Mouse (Mus musculus) neural tube, embryonic 15.5 days (tissue): ENCODE results near the gene Glra4. TPM values are rescaled to one million over a fixed set of nuclear protein-coding genes. Genes with fewer than 3 reads are reported as not detected.
A peak's percentile ranks its signal among the peaks of the same experiment; 100 is the strongest.
"Not testable (repeated sequence)": the region's sequence is repeated elsewhere in the genome, so short reads cannot be mapped to it uniquely, and the experiment has no call there.

ENCODE experiments used
- ATAC-seq: fragments of 200-750 bp; cut with Nextera tagmentation; 2 replicates; pipeline ENCODE4 v1.8.0; 2017; ENCODE audit warnings: mild to moderate bottlenecking, moderate TSS enrichment, moderate library complexity; ENCODE audit not compliant: low FRiP score
- H3K27ac ChIP-seq: fragments of 300-500 bp; sonication (generic); replicated peaks from 2 replicates; pipeline ENCODE4 v1.5.1; 2015; ENCODE audit warnings: mild to moderate bottlenecking, inconsistent platforms
- H3K27me3 ChIP-seq: fragments of 300-500 bp; sonication (generic); replicated peaks from 2 replicates; pipeline ENCODE4 v1.6.1; 2015; ENCODE audit warnings: inconsistent platforms
- H3K36me3 ChIP-seq: fragments of 300-500 bp; sonication (generic); 2 replicates; pipeline ENCODE4 v1.6.1; 2015; ENCODE audit warnings: inconsistent platforms
- H3K4me1 ChIP-seq: fragments of 300-500 bp; sonication (generic); 2 replicates; pipeline ENCODE4 v1.6.1; 2015; ENCODE audit warnings: inconsistent platforms
- H3K4me2 ChIP-seq: fragments of 300-500 bp; sonication (generic); 2 replicates; pipeline ENCODE4 v1.6.1; 2015; ENCODE audit warnings: inconsistent platforms, mild to moderate bottlenecking, moderate library complexity
- H3K4me3 ChIP-seq: fragments of 300-500 bp; sonication (generic); replicated peaks from 2 replicates; pipeline ENCODE4 v1.5.1; 2015; ENCODE audit warnings: mild to moderate bottlenecking, inconsistent platforms
- H3K9ac ChIP-seq: fragments of 300-500 bp; sonication (generic); replicated peaks from 2 replicates; pipeline ENCODE4 v1.6.1; 2015; ENCODE audit warnings: mild to moderate bottlenecking, inconsistent platforms
- H3K9me3 ChIP-seq: fragments of 300-500 bp; sonication (generic); replicated peaks from 2 replicates; pipeline ENCODE4 v1.6.1; 2016; ENCODE audit warnings: inconsistent platforms
- WGBS: fragments of 180-500 bp; shearing (Covaris S2); methylation state at CpG from one replicate; pipeline ENCODE4 v1.1.7; 2015; ENCODE audit warnings: mixed read lengths; 5-methylcytosine and 5-hydroxymethylcytosine counted together
- polyA plus RNA-seq: library from polyadenylated mRNA; unstranded; fragments of >200 nt; fragmentation: Nextera tagmentation; extraction: Ambion mirVana; gene quantifications from 2 replicates; pipeline ENCODE4 v1.2.1, GENCODE M21; 2015

The Glra4 gene
- polyA plus RNA-seq, 1 experiment from 2014 or later: not detected

DNA sequence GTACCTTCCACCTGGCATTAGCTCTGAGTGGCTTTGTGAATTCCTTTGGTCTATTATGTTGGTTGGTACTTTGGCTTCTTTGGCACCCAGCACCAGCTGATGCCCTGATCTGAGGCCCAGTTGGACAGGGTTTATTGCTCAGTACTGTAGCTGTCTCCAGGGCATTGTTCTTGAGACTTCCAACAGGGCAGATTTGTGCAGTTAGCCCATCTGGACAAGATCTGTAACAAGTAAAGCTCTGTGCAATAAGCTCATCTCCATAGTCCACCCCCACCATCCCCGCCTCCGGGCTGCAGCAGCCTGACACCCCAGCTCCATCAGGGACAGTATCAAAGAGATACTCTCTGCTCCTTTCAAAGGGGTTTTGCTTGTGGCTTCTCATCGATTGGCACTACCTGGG, 24.5 kb downstream of the Glra4 start:
- Histone ChIP-seq H3K9me3 (no peaks in the 10 kb centered on the region), H3K4me2 (no peak overlapping the region), H3K4me1 (no peaks in the 10 kb centered on the region), H3K9ac (no peak overlapping the region), H3K4me3 (no peak overlapping the region), H3K36me3 (no peaks in the 10 kb centered on the region), H3K27ac (no peak overlapping the region), H3K27me3 (no peaks in the 10 kb centered on the region)
- ATAC-seq: no peak
- WGBS: 81% methylated on average over 3 of the region's 3 CpGs

DNA sequence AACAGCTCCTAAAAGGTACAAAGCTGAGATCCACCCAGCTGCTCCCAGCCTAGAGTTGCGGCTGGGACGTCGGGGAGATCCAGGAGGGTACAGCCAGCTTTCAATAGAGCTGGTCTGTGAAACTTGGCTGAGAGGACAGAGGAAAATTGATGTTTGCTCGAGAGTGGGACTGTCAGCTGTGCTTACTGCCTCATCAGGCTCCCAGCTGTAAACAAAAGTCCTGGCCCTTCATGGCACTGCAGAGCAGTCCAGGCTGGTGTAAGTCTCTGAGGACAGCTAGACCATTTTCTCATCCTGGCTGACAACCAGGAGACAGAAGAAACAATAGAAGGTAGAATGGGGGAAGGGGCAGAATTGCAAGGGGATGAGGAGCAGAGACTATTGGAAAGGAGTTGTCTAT, 30.6 kb downstream of the Glra4 start:
- H3K4me1 ChIP-seq: no peaks in the 10 kb centered on the region
- ATAC-seq: no peak
- H3K4me3 ChIP-seq: no peak overlapping the region
- no peak overlapping the region for H3K4me2 ChIP-seq
- H3K27ac ChIP-seq: no peak overlapping the region
- H3K9ac ChIP-seq: no peak overlapping the region
- H3K9me3 ChIP-seq: no peaks in the 10 kb centered on the region
- 69% methylated on average over 4 of the region's 4 CpGs for WGBS
- no peaks in the 10 kb centered on the region for H3K36me3 ChIP-seq
- H3K27me3 ChIP-seq: no peaks in the 10 kb centered on the region

DNA sequence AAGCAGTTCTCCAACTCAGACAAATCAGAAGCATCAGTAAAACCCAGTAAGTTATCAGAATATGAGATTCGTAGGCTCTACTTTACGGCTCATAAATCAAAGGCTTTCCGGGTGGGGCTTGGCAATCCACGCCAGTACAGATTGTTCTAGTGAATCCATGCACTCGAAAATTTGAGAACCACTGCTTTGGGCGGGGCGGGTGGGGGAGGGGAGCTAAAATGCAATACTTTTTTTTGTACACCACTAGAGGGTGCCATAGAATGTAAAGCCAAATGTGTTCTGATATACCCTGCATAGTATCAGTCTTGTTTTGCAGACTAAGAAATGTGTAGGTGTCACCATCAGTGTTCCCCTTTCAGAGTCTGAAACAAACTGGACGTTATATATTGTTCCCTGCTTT, 35.3 kb downstream of the Glra4 start:
- WGBS: 82% methylated on average over 8 of the region's 8 CpGs

DNA sequence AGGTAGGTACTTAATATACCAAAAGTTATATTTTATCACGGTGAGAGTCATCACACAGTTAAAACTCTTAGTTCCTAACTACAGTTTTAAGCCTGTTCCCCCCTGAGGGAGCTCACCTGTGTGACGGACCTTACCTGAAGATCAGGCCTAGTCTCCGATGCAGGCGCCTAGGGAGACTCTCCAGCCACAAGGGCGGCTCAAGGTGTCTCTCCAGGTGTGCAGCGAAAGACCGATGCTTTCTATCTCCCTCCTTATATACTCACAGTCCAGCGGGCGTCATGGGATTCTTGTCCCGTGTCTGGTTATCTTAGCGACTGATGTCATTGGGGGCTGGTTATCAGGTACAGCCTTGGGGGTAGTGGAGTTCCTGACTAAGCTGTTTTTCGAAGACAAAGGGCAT, 36.5 kb downstream of the Glra4 start, which contains the start of gene Morf4l2:
Morf4l2 (minus strand) TSS at position 232 of the 400 bp plus-strand sequence.
- no peak for ATAC-seq
- peak within 1 kb of the TSS; percentile 94 for H3K27ac ChIP-seq
- WGBS: 94% methylated on average over 12 of the region's 12 CpGs
- H3K27me3 ChIP-seq: no peaks in the 10 kb centered on the region
- peak within 1 kb of the TSS; percentile 53 for H3K4me3 ChIP-seq
- H3K9ac ChIP-seq: peak within 1 kb of the TSS; percentile 46
- peak within 1 kb of the TSS; percentile 58 for H3K4me2 ChIP-seq
- peaks cover 3% of the 10 kb centered on the region for H3K4me1 ChIP-seq
- H3K9me3 ChIP-seq: no peaks in the 10 kb centered on the region
- H3K36me3 ChIP-seq: no peaks in the 10 kb centered on the region

More for the DNA sequence above, 35.3 kb downstream of the Glra4 start:
- no peak overlapping the region for H3K4me3 ChIP-seq
- no peak for ATAC-seq
- no peak overlapping the region for H3K27ac ChIP-seq
- H3K4me2 ChIP-seq: no peak overlapping the region
- no peaks in the 10 kb centered on the region for H3K27me3 ChIP-seq
- H3K4me1 ChIP-seq: no peaks in the 10 kb centered on the region
- no peaks in the 10 kb centered on the region for H3K9me3 ChIP-seq
- no peaks in the 10 kb centered on the region for H3K36me3 ChIP-seq
- no peak overlapping the region for H3K9ac ChIP-seq

DNA sequence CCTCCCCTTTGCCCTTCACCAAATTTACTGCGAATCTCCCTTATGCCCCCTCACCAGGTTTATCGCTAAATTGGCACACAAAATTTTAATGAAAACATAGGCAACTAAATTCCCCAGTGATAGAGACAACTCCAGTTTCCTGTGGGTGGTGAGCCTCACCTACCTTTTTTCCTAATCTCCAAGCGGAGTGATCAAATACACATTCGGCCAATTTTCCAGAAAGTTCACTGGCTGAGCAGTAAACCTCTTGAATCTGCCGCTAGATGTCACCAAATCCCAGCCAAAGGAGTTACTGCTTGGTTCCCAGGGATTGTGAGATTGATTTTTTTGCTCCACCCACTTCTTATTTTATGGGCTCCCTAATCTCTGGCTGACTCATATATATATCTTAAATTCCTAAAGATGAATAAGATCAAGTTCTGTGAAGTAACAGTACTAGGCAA, 37.3 kb downstream of the Glra4 start:
- H3K36me3 ChIP-seq: no peaks in the 10 kb centered on the region
- 26% methylated on average over 5 of the region's 5 CpGs for WGBS
- H3K9me3 ChIP-seq: no peaks in the 10 kb centered on the region

DNA sequence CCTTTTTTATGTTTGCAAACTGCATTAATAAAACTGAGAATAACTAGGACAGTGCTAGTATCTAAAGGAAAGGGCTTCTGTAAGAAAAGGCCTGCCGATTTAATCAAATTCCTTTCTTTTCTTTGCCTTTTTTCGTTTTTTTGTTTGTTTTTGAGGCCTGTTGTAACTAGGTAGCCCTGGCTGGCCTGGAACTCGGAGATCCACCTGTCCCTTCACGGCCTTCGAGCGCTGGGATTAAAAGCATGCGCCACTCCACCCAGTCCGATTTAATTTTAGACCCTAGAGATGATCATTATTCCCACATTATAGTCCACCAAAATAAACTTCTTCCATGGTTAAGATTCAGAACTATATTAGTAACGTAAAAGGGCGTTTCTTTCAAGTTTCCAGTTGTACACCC, 37.7 kb downstream of the Glra4 start:
- peaks cover 3% of the 10 kb centered on the region for H3K4me1 ChIP-seq
- no peaks in the 10 kb centered on the region for H3K9me3 ChIP-seq
- H3K36me3 ChIP-seq: no peaks in the 10 kb centered on the region
- H3K27ac ChIP-seq: peak overlapping the region; percentile 94
- ATAC-seq: no peak
- WGBS: 19% methylated on average over 10 of the region's 10 CpGs
- H3K9ac ChIP-seq: peak overlapping the region; percentile 46
- H3K4me2 ChIP-seq: peak overlapping the region; percentile 58
- no peaks in the 10 kb centered on the region for H3K27me3 ChIP-seq
- peak overlapping the region; percentile 53 for H3K4me3 ChIP-seq

More for the DNA sequence above, 37.3 kb downstream of the Glra4 start:
- Histone ChIP-seq H3K4me1 (peaks cover 3% of the 10 kb centered on the region), H3K4me2 (peak overlapping the region; percentile 58), H3K4me3 (peak overlapping the region; percentile 53), H3K27ac (peak overlapping the region; percentile 94), H3K27me3 (no peaks in the 10 kb centered on the region), H3K9ac (peak overlapping the region; percentile 46)
- no peak for ATAC-seq

DNA sequence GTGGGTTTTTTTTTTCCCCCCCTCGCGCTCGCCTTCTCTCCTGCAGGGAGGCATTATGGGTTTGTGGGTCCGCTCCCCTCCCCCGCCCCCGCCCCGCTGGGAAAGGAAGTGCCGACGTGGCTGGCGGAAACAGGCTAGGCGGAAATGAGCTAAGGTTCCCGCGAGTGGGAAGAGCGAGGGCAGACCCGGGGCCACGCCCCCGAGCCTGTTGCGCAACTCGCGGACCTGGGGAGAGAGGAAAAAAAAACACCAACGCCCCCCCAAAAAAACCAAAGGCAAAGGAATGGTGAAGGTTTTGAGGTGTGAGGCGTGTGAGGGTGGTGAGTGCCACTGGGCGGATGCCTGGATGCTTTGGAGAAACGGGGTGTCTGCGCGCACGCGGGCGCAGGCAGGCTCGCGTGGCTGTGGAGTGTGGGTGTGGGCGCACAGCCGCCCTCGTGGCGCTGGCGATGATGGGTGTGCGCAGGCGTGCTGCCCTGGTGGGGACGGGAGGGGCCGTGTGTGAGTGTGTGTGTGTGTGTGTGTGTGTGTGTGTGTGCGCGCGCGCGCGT, 38.2 kb downstream of the Glra4 start:
- Histone ChIP-seq H3K36me3 (no peaks in the 10 kb centered on the region), H3K27ac (peak overlapping the region; percentile 94), H3K9me3 (no peaks in the 10 kb centered on the region), H3K4me2 (peak overlapping the region; percentile 58), H3K4me1 (peaks cover 3% of the 10 kb centered on the region), H3K9ac (peak overlapping the region; percentile 46), H3K27me3 (no peaks in the 10 kb centered on the region), H3K4me3 (peak overlapping the region; percentile 53)
- WGBS: 20% methylated on average over 46 of the region's 46 CpGs
- ATAC-seq: peak; percentile 89

DNA sequence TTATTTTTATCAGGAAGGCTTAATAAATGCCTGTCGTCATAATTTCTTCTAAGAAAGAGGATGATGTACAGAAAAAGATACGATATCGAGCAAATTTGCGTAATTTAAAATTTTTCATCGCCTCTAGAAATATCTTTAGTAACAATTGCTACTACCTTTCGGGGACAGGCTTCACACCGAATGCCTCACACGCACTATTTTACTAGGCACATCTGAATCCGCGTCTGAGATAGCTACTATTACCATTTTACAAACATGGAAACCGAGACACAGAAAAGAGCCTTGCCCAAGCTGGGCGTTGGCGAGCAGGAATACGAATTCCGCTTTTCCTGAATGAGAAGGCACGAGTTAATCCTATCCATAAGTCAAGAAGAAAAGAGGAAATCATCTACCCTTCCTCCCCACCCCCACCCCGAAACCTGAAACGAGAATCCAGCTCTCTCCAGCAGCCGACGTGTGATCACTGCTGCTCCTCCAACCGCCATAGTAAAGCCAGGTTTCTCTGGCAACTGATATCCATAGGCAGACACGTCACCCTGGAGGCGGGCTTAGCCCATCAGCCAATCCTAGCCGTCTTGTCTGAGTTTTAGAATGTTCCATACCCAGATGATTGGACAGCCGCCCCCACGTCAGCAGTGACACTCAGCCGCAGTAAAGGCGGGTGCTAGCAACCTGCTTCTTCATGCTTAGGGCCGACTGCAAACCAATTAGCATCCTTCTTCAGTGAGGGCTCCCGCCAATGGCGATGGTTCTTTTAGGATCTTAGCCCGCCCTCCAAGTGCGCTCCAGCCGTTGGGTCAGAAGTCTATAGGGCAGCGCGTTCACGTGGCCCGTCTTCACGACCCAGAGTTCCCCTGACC, 38.9 kb downstream of the Glra4 start:
- H3K36me3 ChIP-seq: no peaks in the 10 kb centered on the region
- 21% methylated on average over 39 of the region's 39 CpGs for WGBS

DNA sequence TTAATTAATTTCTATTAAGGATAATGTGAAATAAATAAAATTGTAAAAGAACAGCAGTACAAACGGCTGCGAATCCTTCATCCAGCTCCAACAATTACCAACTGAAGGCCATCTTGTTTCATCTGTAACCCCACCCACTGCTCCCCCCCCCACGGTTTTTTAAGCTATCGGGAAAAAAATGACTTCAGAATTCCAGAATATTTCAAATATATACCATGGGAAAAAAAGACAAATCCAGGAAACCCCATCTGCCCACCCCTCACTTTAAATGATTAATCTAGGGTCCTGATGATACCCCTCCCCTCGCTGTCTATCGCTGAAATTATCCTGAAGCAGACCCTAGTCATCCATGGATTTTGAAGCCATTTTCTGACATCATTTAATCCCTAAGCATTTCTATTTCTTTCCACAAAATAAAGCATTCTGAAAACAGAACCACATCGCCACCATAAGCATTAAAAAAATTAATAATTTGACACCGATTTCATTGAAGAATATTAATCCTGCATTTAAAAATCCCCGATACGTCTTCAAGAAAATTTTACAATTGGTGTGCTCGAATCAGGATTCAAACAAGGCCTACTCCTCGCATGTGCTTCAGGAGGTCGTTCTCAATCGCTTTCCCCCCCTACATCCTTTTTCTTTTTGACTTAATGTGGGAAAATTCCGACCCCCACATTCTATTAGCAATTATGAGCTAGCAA, 39.7 kb downstream of the Glra4 start:
- no peak for ATAC-seq
- Histone ChIP-seq H3K4me3 (peak overlapping the region; percentile 53), H3K4me1 (peaks cover 3% of the 10 kb centered on the region), H3K27ac (peak overlapping the region; percentile 84), H3K36me3 (no peaks in the 10 kb centered on the region), H3K4me2 (peak overlapping the region; percentile 56), H3K27me3 (no peaks in the 10 kb centered on the region), H3K9ac (peak overlapping the region; percentile 57), H3K9me3 (no peaks in the 10 kb centered on the region)
- WGBS: 24% methylated on average over 15 of the region's 15 CpGs

More for the DNA sequence above, 38.9 kb downstream of the Glra4 start:
- no peaks in the 10 kb centered on the region for H3K27me3 ChIP-seq
- H3K4me3 ChIP-seq: peak overlapping the region; percentile 53
- H3K9me3 ChIP-seq: no peaks in the 10 kb centered on the region
- peak overlapping the region; percentile 58 for H3K4me2 ChIP-seq
- ATAC-seq: peak; percentile 96
- peak overlapping the region; percentile 57 for H3K9ac ChIP-seq
- peaks cover 3% of the 10 kb centered on the region for H3K4me1 ChIP-seq
- peak overlapping the region; percentile 94 for H3K27ac ChIP-seq

DNA sequence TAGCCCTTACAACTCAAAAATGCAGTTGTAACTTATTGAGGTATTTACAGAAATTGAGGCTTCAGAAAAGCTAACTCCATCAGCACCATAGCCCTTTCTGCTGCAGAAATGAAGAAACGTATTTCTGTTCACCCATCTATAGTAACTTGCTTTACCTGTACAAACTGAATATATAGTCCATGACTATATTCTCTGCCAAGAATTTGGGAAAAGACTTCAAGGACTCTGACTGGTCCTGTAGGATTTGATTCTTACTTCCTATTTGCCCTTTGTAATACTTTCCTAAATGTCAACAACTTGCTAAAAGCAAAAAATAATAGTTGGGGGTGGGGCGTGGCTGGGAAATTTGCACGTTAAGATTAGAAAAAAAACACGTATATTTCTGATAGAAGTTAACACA, 47.9 kb downstream of the Glra4 start:
- no peak for ATAC-seq
- Histone ChIP-seq H3K4me3 (no peak overlapping the region), H3K9me3 (no peaks in the 10 kb centered on the region), H3K4me1 (no peaks in the 10 kb centered on the region), H3K36me3 (no peaks in the 10 kb centered on the region), H3K9ac (no peak overlapping the region), H3K27me3 (no peaks in the 10 kb centered on the region), H3K4me2 (no peak overlapping the region), H3K27ac (no peak overlapping the region)
- WGBS: 87% methylated on average over 4 of the region's 4 CpGs

DNA sequence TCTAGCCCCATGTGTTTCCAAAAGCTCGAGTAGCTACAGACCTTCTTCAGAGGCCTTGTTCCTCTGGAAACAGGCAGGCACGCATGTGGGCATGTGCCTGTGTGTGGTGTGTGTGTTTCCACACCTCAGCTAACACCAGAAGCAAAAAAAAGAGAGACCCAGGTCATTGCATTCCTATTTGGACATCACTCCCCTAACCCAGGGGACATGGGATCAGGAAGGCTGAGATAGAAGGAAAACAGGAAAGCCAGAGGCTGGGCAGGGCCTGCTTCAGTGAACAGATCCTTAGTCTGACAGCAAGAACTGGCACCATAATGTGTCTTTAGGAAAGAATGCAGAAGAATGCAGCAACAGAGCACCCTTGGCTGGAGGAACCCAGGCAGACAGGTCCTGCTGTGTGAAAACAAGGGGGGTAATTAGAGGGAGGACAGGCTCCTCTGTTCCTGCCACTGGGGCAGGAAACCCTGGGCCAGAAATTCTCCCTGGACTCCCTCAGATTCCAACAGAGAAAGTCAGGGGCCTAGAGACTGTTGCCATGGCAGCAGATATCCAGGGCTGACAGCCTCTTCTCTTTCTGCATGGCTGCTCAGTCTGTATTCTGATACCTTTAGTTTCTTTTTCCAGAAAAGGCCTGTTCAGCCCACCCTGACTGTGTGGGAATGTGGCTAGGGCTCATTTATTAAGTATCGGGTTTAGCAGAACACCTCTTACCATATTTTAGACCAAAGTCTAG, 65.0 kb downstream of the Glra4 start:
- H3K4me2 ChIP-seq, H3K27ac ChIP-seq, H3K27me3 ChIP-seq, H3K4me3 ChIP-seq, H3K9me3 ChIP-seq, H3K9ac ChIP-seq, H3K36me3 ChIP-seq, H3K4me1 ChIP-seq: not testable (repeated sequence)
- 40% methylated on average over 3 of the region's 3 CpGs for WGBS
- peak; percentile 91 for ATAC-seq
